Mouse (Mus musculus) bone marrow macrophage, adult 2 months (primary cell): ENCODE results near the gene Twsg1. TPM values are rescaled to one million over a fixed set of nuclear protein-coding genes. Genes with fewer than 3 reads are reported as not detected.

Experiments used
- H3K27ac ChIP-seq: 2 replicates; pipeline ENCODE4 v1.5.1; 2012; ENCODE audit warnings: low read depth, low read length; ENCODE audit not compliant: insufficient read depth
- H3K4me1 ChIP-seq: 2 replicates; pipeline ENCODE4 v1.6.1; 2012; ENCODE audit warnings: low read length; ENCODE audit not compliant: control insufficient read depth, insufficient read depth
- H3K4me3 ChIP-seq: 2 replicates; pipeline ENCODE4 v1.5.1; 2012; ENCODE audit warnings: mild to moderate bottlenecking, low read length, moderate library complexity; ENCODE audit not compliant: insufficient read depth
- CTCF ChIP-seq: IDR thresholded peaks from 2 replicates; pipeline ENCODE4 v1.5.1; 2012; ENCODE audit warnings: low read depth, mild to moderate bottlenecking, low read length, moderate library complexity
- POLR2A ChIP-seq: IDR thresholded peaks from 2 replicates; pipeline ENCODE4 v1.6.1; 2012; ENCODE audit warnings: mild to moderate bottlenecking, low read depth, low read length, borderline replicate concordance
- polyA plus RNA-seq: library from polyadenylated mRNA; stranded (reverse); fragments of >200 nt; gene quantifications from 2 replicates; pipeline ENCODE4 v1.2.4, GENCODE M21; 2012; ENCODE audit not compliant: missing spikeins, insufficient read depth, insufficient read length

Gene Twsg1
- polyA plus RNA-seq, 1 experiment, result 16.1 TPM

- H3K27ac ChIP-seq, result no peak overlapping the region
- H3K4me3 ChIP-seq, result no peak overlapping the region
- TF ChIP-seq POLR2A, result no peak
- TF ChIP-seq CTCF, result no peak
- no peaks in the 10 kb centered on the region for H3K4me1 ChIP-seq
Measured at GRCm38 (mm10) chr17:65896016-65896415, 55.0 kb downstream of the Twsg1 start.

GRCm38 (mm10) chr17:65889476-65889875, 61.5 kb downstream of the Twsg1 start:
- Histone ChIP-seq H3K27ac (no peak overlapping the region), H3K4me3 (no peak overlapping the region), H3K4me1 (peaks cover 5% of the 10 kb centered on the region)
- no peak for TF ChIP-seq POLR2A
- TF ChIP-seq CTCF, result no peak

- peak overlapping the region; percentile 84 for H3K27ac ChIP-seq
- H3K4me1 ChIP-seq, result peaks cover 18% of the 10 kb centered on the region
- TF ChIP-seq CTCF (no peak), POLR2A (no peak)
- H3K4me3 ChIP-seq, result peak overlapping the region; percentile 75
Measured at GRCm38 (mm10) chr17:65886571-65886970, 64.5 kb downstream of the Twsg1 start.

- H3K4me3 ChIP-seq, result peak within 1 kb of the TSS; percentile 92
- TF ChIP-seq CTCF (no peak), POLR2A (no peak)
Measured at GRCm38 (mm10) chr17:65885697-65886529, 65.1 kb downstream of the Twsg1 start, which contains the start of gene Ralbp1. Ralbp1 (minus strand) TSS chr17:65885798.

GRCm38 (mm10) chr17:65885398-65885696, 65.7 kb downstream of the Twsg1 start:
- H3K4me3 ChIP-seq, result peak overlapping the region; percentile 75
- TF ChIP-seq CTCF (no peak), POLR2A (no peak)
- peak overlapping the region; percentile 84 for H3K27ac ChIP-seq
- H3K4me1 ChIP-seq, result peaks cover 27% of the 10 kb centered on the region

More at GRCm38 (mm10) chr17:65885697-65886529, 65.1 kb downstream of the Twsg1 start, which contains the start of gene Ralbp1:
- Histone ChIP-seq H3K4me1 (peaks cover 23% of the 10 kb centered on the region), H3K27ac (peak within 1 kb of the TSS; percentile 84)

GRCm38 (mm10) chr17:65884691-65885397, 66.2 kb downstream of the Twsg1 start:
- Histone ChIP-seq H3K4me3 (peak overlapping the region; percentile 92), H3K27ac (peak overlapping the region; percentile 84), H3K4me1 (peaks cover 27% of the 10 kb centered on the region)
- TF ChIP-seq CTCF (no peak), POLR2A (no peak; the same call in 1 of the 2 replicates)

GRCm38 (mm10) chr17:65884061-65884669, 66.9 kb downstream of the Twsg1 start:
- H3K4me1 ChIP-seq, result peaks cover 27% of the 10 kb centered on the region
- peak overlapping the region; percentile 35 for H3K27ac ChIP-seq
- TF ChIP-seq CTCF (no peak), POLR2A (no peak)
- peak overlapping the region; percentile 92 for H3K4me3 ChIP-seq

- H3K27ac ChIP-seq, result no peak overlapping the region
- TF ChIP-seq POLR2A (no peak), CTCF (no peak)
- peaks cover 15% of the 10 kb centered on the region for H3K4me1 ChIP-seq
- H3K4me3 ChIP-seq, result no peak overlapping the region
Measured at GRCm38 (mm10) chr17:65877026-65877425, 74.0 kb downstream of the Twsg1 start.

GRCm38 (mm10) chr17:65873834-65874233, 77.2 kb downstream of the Twsg1 start:
- peaks cover 2% of the 10 kb centered on the region; the same call in 1 of the 2 replicates for H3K4me1 ChIP-seq
- no peak overlapping the region for H3K4me3 ChIP-seq
- TF ChIP-seq CTCF (no peak), POLR2A (no peak)

GRCm38 (mm10) chr17:65873156-65873555, 77.9 kb downstream of the Twsg1 start:
- H3K4me3 ChIP-seq, result no peak overlapping the region
- H3K4me1 ChIP-seq, result peaks cover 2% of the 10 kb centered on the region; the same call in 1 of the 2 replicates
- no peak overlapping the region for H3K27ac ChIP-seq
- TF ChIP-seq POLR2A, result no peak
- no peak for TF ChIP-seq CTCF

More at GRCm38 (mm10) chr17:65873834-65874233, 77.2 kb downstream of the Twsg1 start:
- H3K27ac ChIP-seq, result no peak overlapping the region
